Mouse (Mus musculus): Measurements from ENCODE around the gene Prdx6. TPM values are rescaled to one million over a fixed set of nuclear protein-coding genes. Genes with fewer than 3 reads are reported as not detected.
A peak's percentile ranks its signal among the peaks of the same experiment; 100 is the strongest.

Gene Prdx6
- total and polyA plus RNA-seq, 3 experiments, result 102 to 277 (median 232) TPM

- Histone ChIP-seq H3K9me3 (replicated peaks; ENCODE audit: low read length) (no peaks in the 10 kb centered on the region), H3K27ac (ENCODE audit: insufficient read depth, low read depth) (no peak overlapping the region), H3K4me1 (ENCODE audit: control insufficient read depth in 1 of 2, insufficient read depth in 2 of 2) (peaks cover 0 to 4% of the 10 kb centered on the region in 2 experiments; a peak in 1 of 4 replicates), H3K4me2 (ENCODE audit: insufficient read depth, low read depth, poor library complexity, severe bottlenecking) (no peak overlapping the region), H3K9ac (ENCODE audit: insufficient read depth, low read depth) (no peak overlapping the region), H3K27me3 (replicated peaks) (no peaks in the 10 kb centered on the region), H3K4me3 (replicated peaks in 1 of 3; ENCODE audit: low read depth in 2 of 3, low read length in 2 of 3, poor library complexity in 1 of 3) (no peak overlapping the region), H3K36me3 (replicated peaks in 1 of 2; ENCODE audit: control insufficient read depth in 1 of 2, insufficient read depth in 1 of 2, low read length in 1 of 2) (no peaks in the 10 kb centered on the region), H3K79me2 (replicated peaks; ENCODE audit: control insufficient read depth, extremely low read depth, insufficient read depth, poor library complexity, severe bottlenecking) (no peaks in the 10 kb centered on the region)
- in situ Hi-C loops (cut with MboI; ENCODE audit: low pct_ligation_motif_present, low pct_unique_long_range_greater_than_20kb, low sequenced_read_pairs), result no loop called here
- dilution Hi-C loops (cut with MboI; ENCODE audit: extremely low pct_ligation_motif_present, extremely low pct_unique_long_range_greater_than_20kb, low sequenced_read_pairs), result no loop called here
- DNase-seq (ENCODE audit: extremely low read depth), result no peak
- TF ChIP-seq CTCF (conservative IDR thresholded peaks at IDR 0.05 in 1 of 2, IDR thresholded peaks at IDR 0.05 in 1 of 2; ENCODE audit: low read depth in 2 of 2, low read length in 2 of 2), result no peak
- 0 out of 2 replicates have a peak, but pooled peaks have one; percentile 31 for TF ChIP-seq MAFK (IDR thresholded peaks at IDR 0.05; ENCODE audit: insufficient replicate concordance, low read length)
- no peak for TF ChIP-seq IRF4 (IDR thresholded peaks at IDR 0.05; ENCODE audit: low read depth, low read length)
Observed at GRCm38 (mm10) chr1:161281054-161281688, 30.2 kb upstream of the Prdx6 start.

GRCm38 (mm10) chr1:161279244-161279908 is 28.4 kb upstream of the Prdx6 start:
- H3K27me3 ChIP-seq (replicated peaks), result no peaks in the 10 kb centered on the region

GRCm38 (mm10) chr1:161273486-161273885 is 22.5 kb upstream of the Prdx6 start:
- TF ChIP-seq ETS1 (conservative IDR thresholded peaks at IDR 0.05; ENCODE audit: low read depth, low read length) (no peak), JUND (conservative IDR thresholded peaks at IDR 0.05; ENCODE audit: low read depth, low read length) (no peak), ELF1 (IDR thresholded peaks at IDR 0.05; ENCODE audit: low read depth, low read length) (no peak), MAFK (IDR thresholded peaks at IDR 0.05; ENCODE audit: insufficient replicate concordance, low read length) (no peak), JUN (IDR thresholded peaks at IDR 0.05; ENCODE audit: insufficient read depth, low read depth, low read length) (no peak), MAX (IDR thresholded peaks at IDR 0.05; ENCODE audit: low read length) (no peak), NRF1 (IDR thresholded peaks at IDR 0.05; ENCODE audit: low read depth, low read length) (no peak), EP300 (IDR thresholded peaks at IDR 0.05; ENCODE audit: low read length) (no peak), BHLHE40 (IDR thresholded peaks at IDR 0.05; ENCODE audit: low read depth, low read length) (no peak), ZC3H11A (IDR thresholded peaks at IDR 0.05; ENCODE audit: low read depth, low read length) (no peak), TBP (conservative IDR thresholded peaks at IDR 0.05; ENCODE audit: low read depth, low read length) (no peak), ZNF384 (IDR thresholded peaks at IDR 0.05; ENCODE audit: low read depth, low read length) (no peak), USF1 (IDR thresholded peaks at IDR 0.05; ENCODE audit: low read depth, low read length) (no peak), MEF2A (IDR thresholded peaks at IDR 0.05; ENCODE audit: borderline replicate concordance, low read depth, low read length) (no peak), KAT2A (IDR thresholded peaks at IDR 0.05; ENCODE audit: insufficient replicate concordance, low read length) (no peak), HCFC1 (IDR thresholded peaks at IDR 0.05; ENCODE audit: low read depth, low read length) (no peak), RCOR1 (conservative IDR thresholded peaks at IDR 0.05; ENCODE audit: low read depth, low read length) (no peak)
- Histone ChIP-seq H3K9ac (ENCODE audit: insufficient read depth, low read depth) (no peak overlapping the region), H3K4me1 (ENCODE audit: control insufficient read depth in 1 of 2, insufficient read depth in 2 of 2) (peaks cover 0 to 4% of the 10 kb centered on the region in 2 experiments; a peak in 1 of 4 replicates), H3K36me3 (replicated peaks in 1 of 2; ENCODE audit: control insufficient read depth in 1 of 2, insufficient read depth in 1 of 2, low read length in 1 of 2) (no peaks in the 10 kb centered on the region), H3K4me3 (replicated peaks in 1 of 3; ENCODE audit: low read depth in 2 of 3, low read length in 2 of 3, poor library complexity in 1 of 3) (no peak overlapping the region), H3K27ac (ENCODE audit: insufficient read depth, low read depth) (no peak overlapping the region), H3K27me3 (replicated peaks) (no peaks in the 10 kb centered on the region), H3K9me3 (replicated peaks; ENCODE audit: low read length) (peaks cover 3% of the 10 kb centered on the region), H3K79me2 (replicated peaks; ENCODE audit: control insufficient read depth, extremely low read depth, insufficient read depth, poor library complexity, severe bottlenecking) (no peaks in the 10 kb centered on the region), H3K4me2 (ENCODE audit: insufficient read depth, low read depth, poor library complexity, severe bottlenecking) (no peak overlapping the region)
- dilution Hi-C loops (cut with MboI; ENCODE audit: extremely low pct_ligation_motif_present, extremely low pct_unique_long_range_greater_than_20kb, low sequenced_read_pairs) (no loop called here), in situ Hi-C loops (cut with MboI; ENCODE audit: low pct_ligation_motif_present, low pct_unique_long_range_greater_than_20kb, low sequenced_read_pairs) (no loop called here)
- DNase-seq (ENCODE audit: extremely low read depth), result no peak

More at GRCm38 (mm10) chr1:161279244-161279908, 28.4 kb upstream of the Prdx6 start:
- peaks cover 3% of the 10 kb centered on the region for H3K9me3 ChIP-seq (replicated peaks; ENCODE audit: low read length)
- H3K27ac ChIP-seq (ENCODE audit: insufficient read depth, low read depth), result no peak overlapping the region
- H3K79me2 ChIP-seq (replicated peaks; ENCODE audit: control insufficient read depth, extremely low read depth, insufficient read depth, poor library complexity, severe bottlenecking), result no peaks in the 10 kb centered on the region
- no peak overlapping the region for H3K4me3 ChIP-seq (replicated peaks in 1 of 3; ENCODE audit: low read depth in 2 of 3, low read length in 2 of 3, poor library complexity in 1 of 3)
- no peak for TF ChIP-seq MAX (IDR thresholded peaks at IDR 0.05; ENCODE audit: low read length)
- TF ChIP-seq CHD2 (IDR thresholded peaks at IDR 0.05; ENCODE audit: low read length), result no peak
- no peak for TF ChIP-seq JUND (conservative IDR thresholded peaks at IDR 0.05; ENCODE audit: low read depth, low read length)
- TF ChIP-seq IRF4 (IDR thresholded peaks at IDR 0.05; ENCODE audit: low read depth, low read length), result no peak
- TF ChIP-seq SIN3A (IDR thresholded peaks at IDR 0.05; ENCODE audit: low read length), result no peak
- in situ Hi-C loops (cut with MboI; ENCODE audit: low pct_ligation_motif_present, low pct_unique_long_range_greater_than_20kb, low sequenced_read_pairs) (no loop called here), dilution Hi-C loops (cut with MboI; ENCODE audit: extremely low pct_ligation_motif_present, extremely low pct_unique_long_range_greater_than_20kb, low sequenced_read_pairs) (no loop called here)
- no peak for DNase-seq (ENCODE audit: extremely low read depth)
- H3K4me1 ChIP-seq (ENCODE audit: control insufficient read depth in 1 of 2, insufficient read depth in 2 of 2), result peaks cover 0 to 4% of the 10 kb centered on the region in 2 experiments; a peak in 1 of 4 replicates
- no peak overlapping the region for H3K9ac ChIP-seq (ENCODE audit: insufficient read depth, low read depth)
- no peaks in the 10 kb centered on the region for H3K36me3 ChIP-seq (replicated peaks in 1 of 2; ENCODE audit: control insufficient read depth in 1 of 2, insufficient read depth in 1 of 2, low read length in 1 of 2)
- no peak overlapping the region for H3K4me2 ChIP-seq (ENCODE audit: insufficient read depth, low read depth, poor library complexity, severe bottlenecking)
